Mouse (Mus musculus) bone marrow macrophage, adult 2 months (primary cell): ENCODE results near the gene Umad1.

Experiments used
- CTCF ChIP-seq: IDR thresholded peaks from 2 replicates; pipeline ENCODE4 v1.5.1; 2012; ENCODE audit warnings: low read depth, mild to moderate bottlenecking, low read length, moderate library complexity
- POLR2A ChIP-seq: IDR thresholded peaks from 2 replicates; pipeline ENCODE4 v1.6.1; 2012; ENCODE audit warnings: mild to moderate bottlenecking, low read depth, low read length, borderline replicate concordance

DNA sequence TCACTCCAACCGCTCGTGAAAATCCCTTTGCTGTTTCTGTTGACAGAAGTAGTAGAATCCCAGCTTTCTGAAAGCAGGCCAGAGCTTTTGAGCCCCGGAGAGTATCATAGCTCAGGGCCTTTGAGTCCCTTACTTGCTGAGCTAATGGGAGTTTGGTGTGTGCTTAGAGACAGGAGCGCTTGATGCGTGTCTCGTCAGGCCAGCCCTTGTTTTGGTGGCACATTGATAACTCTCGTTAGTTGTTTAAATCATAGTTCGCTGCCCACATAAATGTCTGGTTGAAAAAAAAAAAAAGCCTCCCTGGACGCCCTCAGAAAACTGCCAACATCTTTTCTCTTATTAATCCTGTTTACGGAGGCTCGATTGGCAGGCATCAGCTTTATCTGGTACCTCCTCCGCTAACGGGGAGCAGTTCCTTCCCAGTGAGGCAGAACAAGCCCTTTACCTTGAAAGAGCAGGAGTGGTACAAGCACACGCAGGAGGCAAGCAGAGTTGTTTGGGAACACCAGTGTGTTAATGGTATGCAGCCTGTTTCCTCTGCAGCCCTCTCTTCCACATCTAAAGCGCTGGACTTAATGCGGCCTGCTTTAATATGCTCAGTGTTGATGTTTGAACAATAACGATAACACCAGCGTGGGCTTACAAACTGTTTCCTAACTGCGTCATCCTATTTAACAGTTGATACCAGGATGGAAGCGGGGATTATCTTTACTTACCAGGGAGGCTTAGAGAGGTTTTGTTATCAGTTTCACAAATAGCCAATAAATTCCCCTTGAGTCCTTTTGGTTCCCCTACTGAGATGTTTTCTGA lies 228.2 kb downstream of the Umad1 start:
- TF ChIP-seq POLR2A: no peak
- no peak for TF ChIP-seq CTCF
